Mouse (Mus musculus): Measurements from ENCODE around the gene Knstrn.

The Knstrn gene

DNA sequence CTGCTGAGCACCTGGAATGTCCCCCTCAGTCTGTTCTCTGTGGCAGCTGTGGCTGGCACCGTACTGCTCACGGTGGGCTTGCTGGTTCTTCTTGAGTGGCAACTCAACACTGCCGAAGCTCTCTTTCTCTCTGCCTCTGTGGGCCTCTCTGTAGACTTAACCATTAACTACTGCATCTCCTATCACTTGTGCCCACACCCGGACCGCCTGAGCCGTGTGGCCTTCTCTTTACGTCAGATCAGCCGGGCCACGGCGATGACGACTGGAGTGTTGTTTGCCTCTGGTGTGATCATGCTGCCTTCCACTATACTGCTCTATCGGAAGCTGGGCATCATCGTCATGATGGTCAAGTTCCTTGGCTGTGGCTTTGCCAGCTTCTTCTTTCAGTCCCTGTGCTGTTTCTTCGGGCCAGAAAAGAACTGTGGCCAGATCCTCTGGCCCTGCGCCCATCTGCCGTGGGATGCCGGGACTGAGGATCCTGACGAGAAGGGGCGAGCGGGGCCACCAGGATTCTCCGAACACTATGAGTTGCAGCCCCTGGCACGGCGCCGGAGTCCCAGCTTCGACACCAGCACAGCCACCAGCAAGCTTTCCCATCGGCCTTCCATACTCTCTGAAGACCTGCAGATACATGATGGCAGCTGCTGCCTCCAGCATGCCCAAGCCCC is 22.1 kb upstream of the Knstrn start:
- no peak for DNase-seq

DNA sequence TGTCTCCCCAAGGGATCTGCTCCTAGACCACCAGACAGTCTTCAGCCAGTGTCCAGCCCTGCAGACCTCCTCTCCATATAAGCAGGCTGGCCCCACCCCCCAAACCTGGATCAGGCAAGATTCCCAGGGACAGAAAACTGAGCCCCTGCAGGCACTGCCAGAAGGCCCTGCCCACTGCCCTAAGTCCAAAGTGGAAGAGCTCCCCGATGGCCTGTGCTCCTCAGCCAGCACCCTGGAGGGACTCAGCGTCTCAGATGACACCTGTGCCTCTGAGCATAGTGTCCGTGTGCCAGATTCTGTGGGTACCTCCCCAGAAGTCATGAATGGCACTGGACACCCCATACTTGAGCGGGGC is 21.6 kb upstream of the Knstrn start:
- no peak for DNase-seq

DNA sequence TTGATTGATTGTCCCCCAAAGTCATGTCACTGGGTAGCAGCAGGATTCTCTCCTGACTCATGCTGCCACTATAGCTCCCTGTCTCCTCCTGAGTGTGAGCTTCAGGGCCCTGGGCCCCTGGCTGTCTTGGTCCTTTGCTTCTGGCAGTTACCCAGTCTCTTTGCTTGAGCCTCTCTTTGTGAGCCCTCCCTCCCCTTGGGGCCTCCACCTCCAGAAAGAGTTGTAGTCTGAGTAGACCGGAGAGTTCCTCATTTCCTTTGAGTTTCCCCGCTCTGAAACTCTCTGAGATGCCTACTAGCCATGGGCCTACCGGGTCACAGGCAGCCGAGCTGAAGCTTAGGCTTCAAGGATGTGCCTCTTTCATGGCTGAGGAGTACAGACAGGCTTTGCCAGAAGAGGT is 20.2 kb upstream of the Knstrn start:
- no peak for DNase-seq

DNA sequence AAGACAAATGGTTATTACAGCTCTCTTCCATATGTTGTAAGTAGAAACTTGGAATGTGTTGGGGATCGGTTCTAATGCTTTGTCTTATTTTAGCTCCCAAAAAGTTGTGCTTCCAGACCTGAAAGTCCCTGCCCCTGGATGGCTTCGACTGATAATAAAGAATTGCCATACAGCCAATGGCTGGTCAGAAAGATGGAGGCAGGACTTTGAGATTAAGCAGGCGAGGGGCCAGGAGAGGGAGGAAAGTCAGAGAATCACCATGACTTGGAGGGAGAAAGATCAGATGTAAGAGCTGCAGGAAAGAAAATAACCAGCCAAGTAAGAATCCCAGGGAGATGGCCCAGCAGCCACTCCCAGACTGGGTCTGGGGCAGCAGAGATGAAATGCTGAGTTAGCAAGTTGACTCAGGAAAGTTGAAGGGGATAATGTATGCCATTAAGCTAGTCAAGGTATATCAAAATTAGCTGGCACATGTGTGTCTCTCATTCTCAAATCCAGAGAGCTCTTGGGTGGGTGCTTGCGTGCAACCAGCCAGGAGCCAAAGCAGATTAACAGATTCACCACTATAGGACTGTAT is 11.2 kb upstream of the Knstrn start:
- DNase-seq = no peak

DNA sequence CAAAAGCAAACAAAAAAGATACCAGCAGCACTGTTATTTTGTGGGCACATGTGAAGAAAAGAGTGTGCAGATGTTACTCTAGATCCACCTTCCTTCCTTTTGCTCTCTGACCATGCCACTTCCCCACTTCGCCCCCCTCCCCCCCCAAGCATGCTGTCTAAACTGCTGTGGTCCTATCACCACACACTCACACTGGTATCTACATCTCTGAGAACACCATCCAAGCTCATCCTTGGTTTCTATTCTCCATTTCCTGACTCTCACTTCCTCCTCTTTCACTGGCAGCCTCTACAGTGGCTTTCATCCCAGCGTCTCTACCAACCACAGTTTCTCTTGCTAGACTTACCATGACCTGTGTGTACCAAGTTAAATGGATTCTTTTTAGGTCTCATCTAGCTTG is 9.3 kb upstream of the Knstrn start:
- DNase-seq = no peak

DNA sequence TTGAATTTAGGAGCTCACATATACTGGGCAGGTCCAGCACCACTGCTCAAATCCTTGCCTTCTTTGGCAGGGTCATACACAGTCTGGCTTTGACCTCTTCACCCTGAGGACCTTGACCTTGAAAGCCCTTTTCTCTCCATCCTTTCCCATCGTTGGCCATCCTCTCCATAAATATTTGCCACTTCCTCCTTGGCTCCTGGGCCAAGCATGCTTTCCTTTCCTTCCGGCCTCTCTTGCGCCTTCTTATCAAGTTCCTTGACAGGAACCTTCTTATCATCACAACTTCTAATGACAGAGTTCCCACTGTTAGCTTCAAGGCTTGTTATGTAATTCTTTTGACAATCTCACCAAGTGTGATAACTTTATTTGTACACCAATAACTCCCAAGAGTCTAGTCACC is 8.7 kb upstream of the Knstrn start:
- no peak for DNase-seq

DNA sequence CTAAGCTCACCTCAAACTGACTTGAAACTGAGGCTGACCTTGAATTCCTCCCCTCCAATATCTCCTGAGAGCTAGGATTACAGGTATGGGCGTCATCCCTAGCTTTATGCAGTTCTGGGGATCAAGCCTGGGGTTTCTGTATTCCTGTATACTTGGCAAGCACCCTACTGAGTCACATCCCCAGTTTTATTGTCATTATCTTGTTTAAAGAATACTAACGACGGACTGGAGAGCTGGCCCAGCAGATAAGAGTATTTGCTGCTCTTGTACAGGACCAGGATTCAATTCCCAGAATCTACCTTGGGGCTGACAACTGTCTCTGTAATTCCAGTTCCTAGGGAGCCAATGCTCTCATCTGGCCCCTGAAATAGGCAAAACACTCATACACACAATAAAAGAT is 8.0 kb upstream of the Knstrn start:
- no peak for DNase-seq

DNA sequence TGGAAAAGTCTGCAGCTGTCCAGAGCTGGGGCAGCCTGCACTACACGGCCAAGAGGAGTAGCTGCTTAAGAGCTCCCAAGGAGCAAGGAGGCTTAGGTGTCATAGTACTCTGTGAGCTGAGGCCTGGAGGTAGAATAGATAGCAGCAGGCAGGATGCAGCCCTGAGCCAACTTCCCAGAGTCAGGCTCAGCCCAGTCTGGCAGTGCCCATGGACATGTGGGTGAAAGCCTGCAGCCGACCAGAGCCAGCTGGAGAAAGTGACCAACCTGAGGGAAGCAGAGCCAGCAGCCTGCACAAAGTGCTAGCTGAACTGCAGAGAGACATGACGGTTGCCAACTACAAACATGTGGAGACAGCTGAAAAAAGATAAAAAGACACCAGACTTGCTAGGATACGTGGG is 6.9 kb upstream of the Knstrn start:
- DNase-seq = no peak

DNA sequence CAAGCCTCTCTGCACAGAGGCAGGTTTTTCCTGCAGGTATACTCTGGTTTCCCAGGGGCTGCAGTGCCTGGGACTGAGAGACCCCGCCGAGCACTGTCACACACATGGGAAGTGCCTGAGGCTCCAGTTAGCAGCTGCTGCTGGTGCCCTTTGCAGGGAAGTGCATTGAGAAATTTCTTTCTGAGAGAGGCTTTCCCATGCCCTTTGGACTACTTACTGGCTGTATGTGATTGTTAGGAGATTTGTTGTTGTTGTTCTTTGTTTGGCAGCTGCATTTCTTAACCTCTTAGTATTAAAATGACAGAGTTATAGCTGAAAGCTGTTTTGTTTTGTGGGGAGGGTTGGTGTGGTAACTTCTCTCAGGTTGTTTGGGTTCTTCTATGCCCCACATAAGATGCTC is 2.9 kb upstream of the Knstrn start:
- no peak for DNase-seq

DNA sequence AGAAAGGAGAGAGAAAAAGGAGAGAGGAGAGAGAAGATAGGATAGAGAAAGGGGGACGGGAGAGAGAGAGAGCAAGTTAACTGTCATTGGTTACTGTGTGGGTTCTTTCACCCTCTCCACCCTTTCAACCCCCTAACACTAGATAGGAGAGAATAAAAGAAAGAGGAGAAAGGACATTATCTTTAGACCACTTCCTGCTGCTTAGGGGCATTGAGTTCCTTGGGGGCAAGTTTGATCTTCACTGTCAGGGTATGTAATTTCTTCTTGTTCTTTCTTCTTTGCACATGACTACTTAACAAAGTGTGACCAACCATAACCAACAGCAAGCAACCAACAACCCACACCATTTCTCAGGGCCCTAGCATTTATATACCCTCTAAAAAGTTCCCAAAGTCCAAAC is 1.1 kb upstream of the Knstrn start:
- DNase-seq = no peak

DNA sequence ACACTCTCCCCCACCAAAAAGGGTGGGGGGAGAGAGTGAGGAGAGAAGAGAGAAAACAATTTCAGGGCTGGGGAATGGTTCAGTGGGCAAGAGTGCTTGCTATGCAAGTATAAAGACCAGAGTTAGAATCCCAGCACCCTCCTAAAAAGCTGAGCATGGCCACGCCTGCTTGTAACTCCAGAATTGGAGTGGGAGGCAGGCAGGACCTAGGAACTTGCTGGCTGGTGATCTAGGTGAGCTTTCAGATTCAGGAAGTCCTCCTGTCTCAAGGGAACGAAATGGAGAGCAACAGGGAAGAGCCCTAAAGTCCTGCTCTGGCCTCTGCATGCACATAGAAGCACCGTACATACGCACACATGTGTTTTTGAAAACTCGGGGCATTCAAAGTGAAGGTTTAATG is 9.0 kb downstream of the Knstrn start:
- no peak for DNase-seq

DNA sequence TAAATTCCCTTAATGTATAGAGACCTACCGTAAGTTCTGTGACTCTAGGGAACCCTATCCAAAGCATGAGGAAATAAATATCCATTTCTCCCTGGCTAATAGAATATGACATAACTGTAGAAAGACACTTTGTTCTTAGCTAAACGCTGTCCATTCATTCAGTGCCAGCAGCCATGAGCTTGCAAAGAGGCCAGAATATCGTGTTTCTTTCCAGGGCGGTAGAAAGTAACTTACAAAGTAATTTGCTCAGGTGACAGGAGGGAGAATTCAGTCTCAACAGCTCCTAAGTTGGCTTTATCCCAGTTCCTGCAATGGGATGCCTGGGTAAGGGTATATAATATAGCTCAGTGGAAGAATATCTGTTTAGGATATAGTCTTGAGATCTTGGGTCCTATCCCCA is 10.6 kb downstream of the Knstrn start:
- no peak for DNase-seq

DNA sequence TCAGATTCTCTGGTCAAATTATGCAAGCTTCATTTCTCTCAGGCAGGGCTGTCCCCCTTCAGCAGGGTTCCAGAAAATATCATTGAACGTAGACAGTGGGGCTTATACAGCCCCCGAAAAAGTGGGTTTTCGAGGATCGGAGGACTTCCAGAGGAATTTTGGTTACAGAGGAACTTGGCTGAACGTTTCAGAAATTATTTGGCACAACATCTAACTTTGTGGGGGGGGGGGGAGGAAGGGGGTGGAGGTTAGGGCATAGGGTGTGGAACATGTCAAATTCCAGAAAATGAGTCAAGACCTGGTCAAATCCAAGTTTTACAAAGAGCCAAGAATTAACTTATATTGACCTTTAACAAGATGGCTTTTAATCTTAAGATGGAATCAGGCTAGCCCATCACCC is 15.3 kb downstream of the Knstrn start:
- no peak for DNase-seq

DNA sequence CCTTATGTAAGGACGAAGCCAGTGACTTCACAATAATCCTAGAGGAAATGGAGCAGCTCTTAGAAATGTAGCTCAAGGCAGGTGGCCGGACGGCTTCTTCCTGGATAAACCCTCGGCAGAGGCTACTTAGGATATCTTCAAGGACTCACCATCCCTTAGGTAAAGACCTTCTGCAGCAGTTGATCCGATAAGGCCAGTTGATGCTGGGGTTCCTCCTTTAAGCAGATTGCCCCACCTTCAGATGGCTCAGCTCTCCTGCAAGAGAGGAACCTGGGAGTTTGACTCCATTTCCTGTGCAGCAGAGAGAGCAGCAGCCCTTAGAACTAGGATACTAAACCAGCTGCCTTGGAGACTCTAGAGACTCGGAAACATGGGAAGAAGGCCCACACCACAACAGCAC is 20.3 kb downstream of the Knstrn start:
- DNase-seq = no peak

DNA sequence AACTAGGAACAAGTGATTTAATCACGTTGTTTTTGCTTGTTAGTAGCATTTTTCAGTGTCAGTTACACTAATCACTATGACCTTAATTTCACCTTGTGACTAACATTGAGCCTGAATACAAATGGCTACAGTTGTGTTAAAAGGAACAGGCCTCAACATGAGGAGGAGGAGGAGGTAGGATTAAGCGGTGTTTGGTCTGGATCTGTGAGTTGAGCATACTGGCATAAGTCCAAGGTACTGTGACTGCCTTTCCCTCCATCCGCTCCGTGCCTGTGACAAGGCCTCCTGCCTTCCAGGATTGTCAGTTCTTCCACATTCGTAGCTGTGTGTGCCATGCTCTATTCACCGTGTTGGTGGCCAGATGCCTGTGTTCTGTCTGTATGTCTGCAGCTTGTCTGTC is 21.3 kb downstream of the Knstrn start:
- DNase-seq = no peak

DNA sequence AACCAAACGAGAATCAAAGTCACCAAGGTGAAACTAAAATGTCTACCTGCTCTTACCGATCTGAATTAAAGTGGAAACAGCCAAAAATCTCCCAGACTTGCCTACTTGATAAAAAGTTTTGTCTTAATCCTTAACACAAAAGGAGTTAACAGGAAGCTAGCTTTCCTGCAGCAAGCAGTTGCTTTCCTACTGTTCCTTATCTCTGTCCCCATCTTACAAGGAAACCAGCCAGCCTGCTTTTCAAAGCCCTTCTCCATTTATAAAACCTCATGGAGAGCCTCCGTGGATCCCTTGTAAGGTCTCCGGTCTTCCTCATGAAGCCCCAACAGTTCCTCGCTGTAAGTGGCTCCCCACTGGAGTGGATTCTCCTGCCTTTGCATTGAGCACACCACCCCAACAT is 24.5 kb downstream of the Knstrn start:
- no peak for DNase-seq

DNA sequence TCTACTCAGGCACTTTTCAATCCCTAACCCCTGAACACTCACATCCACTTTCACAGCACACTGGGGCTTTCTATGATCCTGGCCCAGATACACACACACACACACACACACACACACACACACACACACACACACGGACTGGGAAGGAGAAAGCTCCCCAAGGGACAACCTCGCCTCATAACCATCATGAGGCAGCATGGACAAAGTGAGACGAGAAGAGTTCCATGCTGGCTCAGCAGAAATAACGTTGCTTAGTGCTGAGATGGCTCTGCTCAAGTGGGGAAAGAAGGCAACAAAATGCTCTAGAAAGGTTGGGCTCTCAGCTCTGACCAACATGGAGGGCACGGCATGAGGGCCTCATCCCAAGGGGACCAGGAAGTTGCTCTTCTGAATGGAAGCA is 27.4 kb downstream of the Knstrn start:
- no peak for DNase-seq

DNA sequence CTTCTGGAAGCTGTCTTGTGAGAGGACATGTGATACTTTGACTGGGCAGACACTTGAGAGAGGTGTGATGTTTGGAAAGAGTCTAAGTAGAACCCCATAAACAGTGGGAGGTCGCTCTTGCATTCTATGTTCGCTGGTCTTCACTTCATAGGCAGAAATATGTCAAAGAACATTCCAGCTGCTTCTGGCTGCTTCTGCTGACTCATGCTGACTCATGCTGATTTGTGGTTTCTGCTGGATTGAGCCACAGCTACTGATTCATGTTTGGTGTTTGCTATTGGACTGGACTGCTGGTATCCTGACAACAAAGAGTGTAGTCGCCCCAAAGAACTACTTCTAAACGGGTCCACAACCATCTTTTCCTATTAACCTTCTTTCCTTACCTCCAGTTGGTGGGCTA is 28.0 kb downstream of the Knstrn start:
- DNase-seq = no peak

DNA sequence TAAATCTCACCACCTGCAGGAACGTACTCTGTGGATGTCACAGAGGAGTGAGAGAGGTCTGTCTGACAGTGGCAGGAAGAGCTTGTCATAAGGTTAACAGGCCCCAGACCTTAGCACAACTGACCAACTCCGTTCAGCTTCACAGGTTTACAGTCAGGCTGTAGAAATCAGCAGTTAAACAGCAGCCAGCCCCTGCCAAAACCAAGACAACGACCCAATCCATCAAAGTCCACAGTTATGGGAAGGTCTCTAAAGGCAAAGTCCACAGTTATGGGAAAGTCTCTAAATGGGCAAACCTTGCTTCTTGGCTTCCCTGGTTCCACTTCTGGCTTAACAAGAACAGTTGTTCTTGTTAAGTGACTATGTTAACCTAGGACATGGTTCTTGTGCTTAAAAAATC is 30.6 kb downstream of the Knstrn start:
- DNase-seq = no peak

DNA sequence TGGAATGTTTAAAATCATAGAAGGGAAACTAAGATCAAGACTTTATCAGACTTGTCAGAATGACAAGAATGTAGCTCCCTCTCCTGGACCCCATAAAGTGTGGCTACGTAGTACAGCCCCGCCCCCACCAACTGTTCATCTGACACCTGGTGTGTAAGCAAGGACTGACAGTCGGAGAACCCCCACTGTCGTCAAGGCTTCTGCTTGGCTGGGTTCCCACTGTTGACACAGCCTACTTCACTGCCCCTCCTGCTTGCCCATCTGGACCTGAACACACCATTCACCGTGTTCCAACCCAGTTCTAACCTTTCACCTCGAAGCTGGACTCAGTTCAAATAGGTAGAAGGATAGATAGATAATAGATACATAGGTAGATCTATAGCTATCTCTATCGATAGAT is 32.4 kb downstream of the Knstrn start:
- no peak for DNase-seq

DNA sequence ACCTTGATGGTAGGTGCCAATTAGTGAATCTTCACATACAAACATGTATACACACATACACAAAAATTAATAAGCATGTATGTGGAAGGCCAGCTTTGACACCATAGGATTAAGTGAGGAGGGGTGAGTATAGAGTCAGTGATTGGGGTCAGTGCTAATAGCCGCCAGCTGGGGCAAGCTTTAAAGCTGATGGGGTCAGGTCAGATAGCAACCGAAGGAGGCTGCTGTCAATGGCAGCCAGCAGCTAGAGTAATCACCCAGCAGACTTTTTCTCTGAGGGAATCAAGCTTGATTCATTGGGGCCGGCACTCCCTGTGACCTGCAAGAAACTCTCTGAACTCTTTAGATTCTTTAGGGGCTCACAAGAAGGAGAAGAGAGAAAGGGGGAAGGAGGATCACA is 38.0 kb downstream of the Knstrn start:
- DNase-seq = peak; percentile 51

DNA sequence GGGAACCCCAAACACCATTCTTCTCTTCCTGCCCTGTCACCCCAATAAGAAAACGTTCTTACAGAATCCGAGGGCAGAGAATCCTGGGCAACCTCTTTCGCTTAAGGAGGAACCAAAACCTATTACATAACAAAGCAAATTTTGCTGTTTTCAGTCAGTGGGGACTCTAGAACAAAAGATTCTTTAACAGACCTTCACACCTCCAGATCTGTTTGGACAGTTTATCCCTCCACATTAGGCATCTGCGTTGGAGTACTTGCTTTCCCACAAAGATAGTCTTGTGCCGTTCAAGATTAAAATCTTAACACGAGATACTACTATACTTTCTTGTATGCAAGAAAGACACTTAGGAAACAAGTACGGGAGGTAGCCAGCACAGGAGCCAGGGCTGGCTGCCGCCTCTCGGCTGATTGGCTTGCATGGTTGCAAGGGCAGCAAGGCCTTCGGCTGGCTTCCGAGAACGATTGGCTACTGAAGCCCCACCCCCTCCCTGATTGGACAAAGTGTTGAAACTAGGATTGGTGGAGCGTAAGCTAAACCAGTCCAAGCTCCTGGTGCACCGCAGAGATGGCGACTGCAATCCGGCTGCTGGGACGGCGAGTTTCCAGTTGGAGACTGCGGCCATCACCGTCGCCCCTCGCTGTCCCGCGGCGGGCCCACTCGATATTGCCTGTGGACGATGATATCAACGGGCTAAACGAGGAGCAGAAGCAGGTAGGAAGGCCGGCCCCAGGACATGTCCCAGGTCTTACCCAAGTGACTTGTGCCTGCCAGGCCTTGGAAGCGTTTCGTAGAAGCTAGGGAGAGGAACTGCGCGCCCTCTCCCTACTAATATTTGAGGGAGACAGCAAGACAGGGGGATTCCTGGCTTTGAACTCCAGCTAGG is 47.9 kb downstream of the Knstrn start, which contains the start of gene Ivd:
Gene Ivd, plus strand, starts transcription at position 501 of the 886 bp plus-strand sequence.
- DNase-seq = peak; percentile 96

DNA sequence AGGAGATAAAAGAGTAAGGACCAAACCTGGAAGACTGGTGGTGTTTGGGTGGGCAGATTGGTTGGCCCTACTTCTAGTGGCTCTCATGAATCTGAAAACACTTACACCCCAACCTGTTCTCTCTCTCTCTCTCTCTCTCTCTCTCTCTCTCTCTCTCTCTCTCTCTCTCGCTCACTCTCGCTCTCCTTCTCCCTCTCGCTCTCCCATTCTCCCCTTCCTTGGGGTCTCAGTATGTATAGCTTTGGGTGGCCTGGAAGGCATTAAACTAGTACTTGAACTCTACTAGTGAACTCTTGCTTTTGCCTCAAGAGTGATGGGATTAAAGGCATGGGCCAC is 48.5 kb downstream of the Knstrn start:
- DNase-seq = no peak

DNA sequence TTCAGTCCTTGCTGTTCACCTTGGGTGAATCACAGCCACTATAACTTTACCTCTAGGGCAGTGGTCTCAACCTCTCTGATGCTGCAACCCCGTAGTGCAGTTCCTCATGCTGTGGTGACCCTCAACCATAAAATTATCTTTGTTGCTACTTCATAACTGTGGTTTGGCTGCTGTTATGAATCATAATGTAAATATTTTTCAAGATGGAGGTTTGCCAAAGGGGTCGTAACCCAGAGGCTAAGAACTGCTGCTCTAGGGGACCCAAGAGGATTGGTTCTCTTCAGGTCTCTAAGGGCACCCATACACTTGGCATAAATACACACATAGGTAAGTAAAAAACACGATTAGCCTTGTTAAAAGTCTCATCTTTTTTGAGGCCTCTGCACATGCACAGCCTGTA is 56.8 kb downstream of the Knstrn start:
- DNase-seq = no peak

DNA sequence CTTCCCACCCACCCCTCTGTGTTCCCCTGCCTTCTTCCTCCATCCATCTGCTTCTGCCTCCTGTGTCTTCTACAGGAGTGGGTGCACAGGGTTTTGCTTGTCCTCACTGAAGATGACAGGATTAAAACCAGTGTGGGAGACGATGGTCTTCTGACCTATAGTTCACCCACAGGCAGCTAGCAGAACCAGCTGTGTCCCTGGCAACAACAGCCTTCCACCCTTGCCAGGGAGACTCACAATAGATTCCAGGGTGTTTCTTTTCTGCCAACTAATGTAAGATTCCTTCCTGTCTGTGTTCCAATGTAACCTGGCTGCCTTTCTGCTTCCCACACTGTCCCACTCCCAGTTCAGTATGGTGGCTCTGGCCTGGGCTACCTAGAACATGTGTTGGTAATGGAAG is 57.2 kb downstream of the Knstrn start:
- no peak for DNase-seq

All from embryo, embryonic 11 days (tissue).